Mouse (Mus musculus) forebrain, postnatal 0 days (tissue): ENCODE data around the gene Dglucy. TPM values are rescaled to one million over a fixed set of nuclear protein-coding genes. Genes with fewer than 3 reads are reported as not detected.
"Not testable (repeated sequence)": the region's sequence is repeated elsewhere in the genome, so short reads cannot be mapped to it uniquely, and the experiment has no call there.

Source experiments
- ATAC-seq: fragments of 200-750 bp; cut with Nextera tagmentation; 2 replicates; pipeline ENCODE4 v1.8.0; 2017; ENCODE audit warnings: mild to moderate bottlenecking, moderate library complexity
- DNase-seq: peaks from one replicate; pipeline ENCODE4 v3.0.0-alpha.2; 2015
- H3K27ac ChIP-seq: fragments of 300-500 bp; sonication (generic); 2 replicates; pipeline ENCODE4 v1.5.1; 2014; ENCODE audit warnings: low read depth, mild to moderate bottlenecking, antibody characterized with exemption, low read length, moderate library complexity, mixed read lengths
- H3K27me3 ChIP-seq: fragments of 300-500 bp; sonication (generic); 2 replicates; pipeline ENCODE4 v1.6.1; 2014; ENCODE audit warnings: mild to moderate bottlenecking, low read length, mixed read lengths; ENCODE audit not compliant: insufficient read depth
- H3K36me3 ChIP-seq: fragments of 300-500 bp; sonication (generic); 2 replicates; pipeline ENCODE4 v1.6.1; 2014; ENCODE audit warnings: mild to moderate bottlenecking, moderate library complexity; ENCODE audit not compliant: insufficient read depth
- H3K4me1 ChIP-seq: fragments of 300-500 bp; sonication (generic); 2 replicates; pipeline ENCODE4 v1.6.1; 2014; ENCODE audit warnings: antibody characterized with exemption; ENCODE audit not compliant: insufficient read depth
- H3K4me2 ChIP-seq: fragments of 300-500 bp; sonication (generic); 2 replicates; pipeline ENCODE4 v1.6.1; 2014; ENCODE audit warnings: low read depth, mild to moderate bottlenecking, moderate library complexity
- H3K4me3 ChIP-seq: fragments of 300-500 bp; sonication (generic); 2 replicates; pipeline ENCODE4 v1.5.1; 2014; ENCODE audit warnings: low read depth, low read length, mixed read lengths
- H3K9ac ChIP-seq: fragments of 300-500 bp; sonication (generic); 2 replicates; pipeline ENCODE4 v1.6.1; 2014; ENCODE audit warnings: mild to moderate bottlenecking
- H3K9me3 ChIP-seq: fragments of 300-500 bp; sonication (generic); 2 replicates; pipeline ENCODE4 v1.6.1; 2016; ENCODE audit warnings: low read length
- CTCF ChIP-seq: sonication (generic); IDR thresholded peaks from 2 replicates; pipeline ENCODE4 v1.5.1; 2016; ENCODE audit warnings: antibody characterized with exemption, control low read depth, low read depth
- WGBS: fragments of 180-500 bp; shearing (Covaris S2); extraction: QIAGEN DNeasy Blood & Tissue Kit; methylation state at CpG from one replicate; pipeline ENCODE4 v1.1.7; 2014; 5-methylcytosine and 5-hydroxymethylcytosine counted together
- polyA plus RNA-seq: library from polyadenylated mRNA; unstranded; fragments of >200 nt; fragmentation: Nextera tagmentation; extraction: Ambion mirVana; gene quantifications from 2 replicates; pipeline ENCODE4 v1.2.1, GENCODE M21; 2015
- total RNA-seq: library from RNA; depleted of rRNA; stranded (reverse); fragments of >200 nt; gene quantifications from 2 replicates; pipeline ENCODE4 v1.2.3, GENCODE M21; 2014

The Dglucy gene
- total and polyA plus RNA-seq, 2 experiments from 2014 or later: 2.6 to 4.5 TPM

DNA sequence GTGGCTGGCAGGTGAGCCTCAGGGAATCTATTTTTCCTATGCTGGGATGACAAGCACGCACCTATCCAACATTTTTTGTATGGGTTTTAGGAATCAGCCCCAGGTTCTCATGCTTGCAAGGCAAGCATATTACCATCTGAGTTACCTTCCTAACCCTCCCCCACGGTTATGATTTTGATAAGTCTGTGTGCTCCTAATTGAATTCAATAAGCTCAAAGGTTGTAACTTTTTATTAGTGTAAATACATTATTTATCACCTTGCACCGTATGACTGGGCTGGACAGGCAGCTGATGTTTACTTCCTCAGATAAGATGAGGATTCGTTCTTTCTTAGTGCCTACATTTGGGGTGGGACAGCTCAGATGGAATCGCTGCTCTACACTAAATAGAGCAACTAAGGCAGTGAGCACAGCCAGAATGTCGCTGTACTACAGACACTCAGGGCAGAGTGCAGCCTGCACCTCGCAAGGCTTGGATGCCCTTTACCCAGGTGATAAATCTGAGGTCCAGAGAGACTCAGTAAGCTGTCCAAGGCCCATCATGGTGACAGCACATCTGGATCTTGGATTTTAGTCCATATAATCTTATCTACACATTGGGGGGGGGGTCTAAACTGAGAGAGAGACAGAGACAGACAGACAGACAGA lies 16.7 kb downstream of the Dglucy start:
- no peak for TF ChIP-seq CTCF
- Histone ChIP-seq H3K4me2 (no peak overlapping the region), H3K36me3 (no peaks in the 10 kb centered on the region), H3K27ac (no peak overlapping the region), H3K4me1 (no peaks in the 10 kb centered on the region), H3K9me3 (no peaks in the 10 kb centered on the region), H3K27me3 (no peaks in the 10 kb centered on the region), H3K9ac (no peak overlapping the region), H3K4me3 (no peak overlapping the region)
- WGBS: 89% methylated on average over 7 of the region's 7 CpGs
- ATAC-seq: no peak
- DNase-seq: no peak

DNA sequence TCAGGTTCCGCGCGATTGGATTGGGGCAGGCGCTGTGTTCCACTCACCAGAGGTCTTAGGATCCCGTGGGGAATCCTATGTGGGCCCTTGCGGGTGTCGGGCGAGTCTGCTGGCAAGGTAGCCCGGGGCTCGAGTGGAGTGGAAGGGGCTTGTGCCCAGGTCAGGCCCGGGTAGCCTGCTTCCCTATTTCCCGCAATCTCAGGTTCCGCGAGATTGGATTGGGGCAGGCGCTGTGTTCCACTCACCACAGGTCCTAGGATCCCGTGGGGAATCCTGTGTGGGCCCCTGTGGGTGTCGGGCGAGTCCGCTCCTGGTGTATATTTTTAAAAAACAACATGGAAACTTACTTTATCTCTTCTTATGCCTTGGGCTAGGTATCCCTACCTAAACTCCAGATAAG lies 24.5 kb downstream of the Dglucy start:
- not testable (repeated sequence) for H3K27ac ChIP-seq, H3K27me3 ChIP-seq, DNase-seq, H3K9me3 ChIP-seq, ATAC-seq, H3K9ac ChIP-seq, H3K36me3 ChIP-seq, H3K4me2 ChIP-seq, H3K4me1 ChIP-seq, H3K4me3 ChIP-seq
- 95% methylated on average over 19 of the region's 19 CpGs for WGBS

DNA sequence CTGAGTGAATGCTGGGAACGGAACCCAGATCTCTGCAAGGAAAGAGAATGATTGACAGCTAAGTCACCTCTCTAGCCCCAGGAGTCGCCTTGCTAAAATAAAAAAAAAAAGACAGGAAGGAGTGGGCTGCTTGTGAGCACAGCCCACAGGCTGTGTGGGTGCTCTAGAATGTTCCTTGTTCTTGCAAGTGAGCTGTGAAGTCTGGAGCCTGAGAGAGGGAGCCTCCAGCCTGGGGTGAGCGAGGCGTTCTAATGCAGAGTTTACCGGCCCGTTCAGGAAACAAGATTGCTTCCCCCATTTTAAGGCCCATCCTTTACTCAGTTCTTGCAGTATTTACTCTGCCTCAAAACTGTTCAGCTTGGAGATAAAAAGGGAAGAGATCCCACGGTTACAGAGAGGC lies 28.4 kb downstream of the Dglucy start:
- no peak for TF ChIP-seq CTCF
- Histone ChIP-seq H3K27me3 (no peaks in the 10 kb centered on the region), H3K9me3 (no peaks in the 10 kb centered on the region), H3K4me1 (no peaks in the 10 kb centered on the region), H3K4me2 (no peak overlapping the region), H3K9ac (no peak overlapping the region), H3K4me3 (no peak overlapping the region), H3K27ac (no peak overlapping the region), H3K36me3 (no peaks in the 10 kb centered on the region)
- no peak for ATAC-seq
- 88% methylated on average over 7 of the region's 7 CpGs for WGBS
- DNase-seq: no peak

DNA sequence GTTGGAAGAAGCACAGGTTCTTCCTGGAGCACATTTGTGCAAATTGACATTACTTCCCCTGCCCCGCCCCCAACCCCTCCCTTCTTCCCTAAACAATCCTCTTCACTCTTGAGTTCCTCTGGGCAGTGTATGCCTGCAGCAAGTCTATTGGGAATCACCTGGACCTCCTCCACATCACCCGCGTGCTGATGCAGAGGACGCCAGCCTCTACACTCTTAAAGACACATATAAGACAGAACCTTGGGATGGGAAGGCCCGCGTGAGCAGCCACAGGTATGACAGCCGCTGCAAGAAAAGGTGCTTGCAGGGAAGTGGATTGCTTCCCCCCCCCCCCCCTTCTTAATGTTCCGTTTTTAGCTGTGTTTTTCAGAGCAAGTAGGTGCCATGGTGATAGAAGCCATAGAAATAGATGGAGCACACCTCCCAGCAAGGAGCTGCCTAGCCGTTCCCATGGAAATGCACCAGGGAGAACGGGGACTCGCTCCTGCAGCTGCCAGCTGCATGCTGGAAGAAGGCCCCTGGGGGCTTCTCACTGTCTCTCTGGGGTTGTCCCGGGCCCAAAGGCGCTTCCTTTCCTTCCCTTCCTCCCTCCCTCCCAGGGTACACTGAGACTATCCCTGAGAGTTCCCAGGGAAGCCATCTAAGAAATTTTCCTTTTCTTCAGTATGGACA lies 29.9 kb downstream of the Dglucy start:
- Histone ChIP-seq H3K27me3 (no peaks in the 10 kb centered on the region), H3K9me3 (no peaks in the 10 kb centered on the region), H3K4me1 (no peaks in the 10 kb centered on the region), H3K4me2 (no peak overlapping the region), H3K4me3 (no peak overlapping the region), H3K27ac (peak overlapping the region; percentile 76), H3K36me3 (no peaks in the 10 kb centered on the region), H3K9ac (no peak overlapping the region)
- DNase-seq (peak; percentile 78), ATAC-seq (peak; percentile 98)
- WGBS: 40% methylated on average over 13 of the region's 13 CpGs
- no peak for TF ChIP-seq CTCF

DNA sequence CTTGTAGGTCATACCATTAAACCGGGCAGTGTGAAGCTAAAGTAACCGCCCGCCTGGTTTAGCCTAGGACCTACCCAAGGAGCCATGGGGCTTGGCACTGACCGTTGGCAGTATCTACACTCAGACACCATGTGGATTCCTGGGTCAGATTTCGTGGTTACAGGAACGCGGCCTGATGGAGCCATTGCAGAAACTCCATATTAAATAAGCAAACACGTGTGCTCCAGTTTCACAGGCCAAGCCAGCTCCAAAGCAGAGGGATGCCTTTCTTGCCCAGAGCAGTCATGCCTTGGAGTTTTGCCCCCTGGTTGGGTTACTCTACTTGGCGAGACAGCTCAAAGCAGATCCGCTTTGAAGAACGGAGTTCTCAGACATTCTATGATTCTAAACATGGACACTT lies 31.7 kb downstream of the Dglucy start:
- TF ChIP-seq CTCF: no peak
- 89% methylated on average over 11 of the region's 11 CpGs for WGBS

DNA sequence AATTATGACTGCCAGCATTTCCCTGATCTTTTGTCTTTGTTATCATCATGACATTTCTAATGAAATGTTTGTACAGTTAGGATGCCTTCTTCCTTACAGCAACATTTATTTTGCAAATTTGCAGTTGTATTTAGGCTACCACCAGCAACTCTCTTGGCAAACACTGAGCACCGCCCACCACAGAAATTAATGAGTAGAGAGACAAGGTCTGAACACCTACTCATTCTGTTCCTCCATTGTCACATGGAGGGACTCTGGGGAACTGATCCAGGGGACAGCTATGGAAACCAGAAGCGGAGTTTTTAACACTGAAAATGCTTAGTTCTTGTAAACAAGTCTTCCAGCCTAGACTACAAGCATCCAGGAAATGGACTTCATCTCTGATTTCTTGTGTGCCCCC lies 35.0 kb downstream of the Dglucy start:
- Histone ChIP-seq H3K4me3 (no peak overlapping the region), H3K9me3 (no peaks in the 10 kb centered on the region), H3K27ac (no peak overlapping the region), H3K4me2 (no peak overlapping the region), H3K4me1 (no peaks in the 10 kb centered on the region), H3K9ac (no peak overlapping the region), H3K36me3 (no peaks in the 10 kb centered on the region), H3K27me3 (no peaks in the 10 kb centered on the region)
- ATAC-seq: no peak
- no peak for DNase-seq
- 90% methylated on average over 2 of the region's 2 CpGs for WGBS
- TF ChIP-seq CTCF: no peak

More for the DNA sequence above, 31.7 kb downstream of the Dglucy start:
- Histone ChIP-seq H3K27me3 (no peaks in the 10 kb centered on the region), H3K4me3 (no peak overlapping the region), H3K4me2 (no peak overlapping the region), H3K4me1 (no peaks in the 10 kb centered on the region), H3K27ac (no peak overlapping the region), H3K36me3 (no peaks in the 10 kb centered on the region), H3K9ac (no peak overlapping the region), H3K9me3 (no peaks in the 10 kb centered on the region)
- ATAC-seq: no peak
- no peak for DNase-seq

DNA sequence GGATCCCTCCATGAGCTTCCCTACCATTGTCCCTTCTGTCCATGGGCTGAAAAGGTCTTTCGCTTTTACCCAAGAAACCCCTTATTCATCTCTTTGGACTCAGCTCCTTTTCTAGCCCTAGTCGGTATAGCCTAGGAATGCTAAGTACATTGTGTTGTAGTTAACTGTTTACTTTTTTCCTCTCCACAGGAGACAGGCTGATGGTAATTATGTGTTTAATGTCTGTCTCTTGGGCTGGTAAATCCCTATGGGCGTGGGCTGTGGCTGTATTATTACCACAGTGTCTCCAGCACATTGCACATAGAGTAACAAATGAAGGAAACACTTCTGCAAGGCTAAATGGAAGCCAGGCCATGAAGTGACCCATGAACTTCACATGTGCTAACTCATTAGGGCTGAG lies 35.8 kb downstream of the Dglucy start:
- H3K4me3 ChIP-seq: no peak overlapping the region
- no peak for TF ChIP-seq CTCF
- no peak overlapping the region for H3K27ac ChIP-seq
- no peak for ATAC-seq
- H3K27me3 ChIP-seq: no peaks in the 10 kb centered on the region
- no peak overlapping the region for H3K9ac ChIP-seq
- DNase-seq: no peak
- H3K4me2 ChIP-seq: no peak overlapping the region
- 78% methylated on average over 3 of the region's 3 CpGs for WGBS
- no peaks in the 10 kb centered on the region for H3K36me3 ChIP-seq
- H3K4me1 ChIP-seq: no peaks in the 10 kb centered on the region
- H3K9me3 ChIP-seq: no peaks in the 10 kb centered on the region
